Mouse (Mus musculus) kidney, adult 18-20 months (tissue): Measurements from ENCODE around the gene Stk4.

Experiments
- DNase-seq: peaks from one replicate; pipeline ENCODE4 v3.0.0; 2021

The Stk4 gene

DNA sequence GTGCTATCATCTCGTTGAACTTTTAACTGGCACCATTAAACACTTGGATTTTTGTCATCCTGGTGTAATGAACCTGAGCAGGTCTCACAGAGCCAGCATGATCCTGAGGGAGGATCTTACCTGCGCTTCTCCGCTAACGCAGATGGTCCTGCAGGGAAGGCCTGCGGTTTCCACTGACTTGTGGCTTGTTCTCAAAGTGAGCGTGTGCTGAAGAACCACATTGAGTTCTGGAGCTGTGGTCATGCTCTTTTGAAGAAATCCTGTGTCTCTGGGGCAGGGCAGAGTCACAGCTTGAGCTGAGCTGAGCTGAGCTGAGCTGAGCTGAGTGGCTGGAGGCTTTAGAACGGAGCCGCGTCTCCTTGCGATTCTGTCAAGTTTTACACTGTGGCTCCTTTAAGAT lies 11.5 kb downstream of the Stk4 start:
- DNase-seq = no peak

DNA sequence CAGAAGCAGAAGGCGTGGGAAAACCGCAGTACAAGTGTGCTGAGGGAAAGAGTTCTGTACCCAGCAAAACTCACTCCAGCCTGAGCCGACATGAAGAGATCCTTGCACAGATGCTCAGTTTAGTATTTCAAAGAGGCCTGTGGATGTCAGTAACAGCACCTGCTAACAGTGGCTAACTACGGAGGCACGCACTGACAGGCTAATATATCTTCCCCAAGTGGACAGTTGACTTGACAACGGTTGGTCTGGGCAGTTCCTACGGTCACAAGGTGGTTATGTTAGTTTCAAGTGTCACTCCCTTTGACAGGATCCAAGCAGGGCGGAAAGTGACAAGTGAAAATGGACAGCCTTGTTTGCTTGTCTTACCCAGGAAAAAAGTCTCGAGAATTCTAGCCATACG lies 12.1 kb downstream of the Stk4 start:
- no peak for DNase-seq

DNA sequence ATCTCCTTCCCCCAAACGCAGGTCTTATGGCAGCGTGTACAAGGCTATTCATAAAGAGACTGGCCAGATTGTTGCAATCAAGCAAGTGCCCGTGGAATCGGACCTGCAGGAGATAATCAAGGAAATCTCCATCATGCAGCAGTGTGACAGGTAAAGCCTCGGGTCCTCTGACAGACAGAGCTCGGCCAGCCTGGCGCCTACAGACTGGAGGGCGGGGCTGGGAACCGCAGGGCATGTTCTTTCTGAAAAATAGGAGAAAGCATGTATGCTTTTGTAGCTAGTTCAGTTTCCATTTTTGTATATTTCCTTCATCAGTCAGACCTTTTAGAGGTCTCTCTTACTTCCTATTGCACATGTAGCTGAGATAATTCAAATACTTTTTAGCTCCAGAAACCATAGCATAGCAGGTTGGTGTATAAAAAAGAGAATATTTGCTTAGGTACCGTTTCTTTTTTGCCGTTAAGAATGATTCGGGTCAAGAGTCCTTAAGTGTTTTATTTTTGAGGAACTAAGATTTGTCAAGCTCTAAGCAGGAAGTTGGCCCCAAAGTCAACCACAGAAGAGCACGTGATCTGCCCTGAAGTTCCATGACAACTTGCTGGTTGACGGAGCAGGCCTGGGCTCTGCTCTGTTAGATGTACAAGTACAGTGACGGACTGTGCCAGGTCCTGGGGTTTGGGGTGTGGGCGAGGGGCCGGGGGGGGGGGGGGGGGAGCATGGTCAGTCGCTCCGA lies 13.7 kb downstream of the Stk4 start:
- no peak for DNase-seq

DNA sequence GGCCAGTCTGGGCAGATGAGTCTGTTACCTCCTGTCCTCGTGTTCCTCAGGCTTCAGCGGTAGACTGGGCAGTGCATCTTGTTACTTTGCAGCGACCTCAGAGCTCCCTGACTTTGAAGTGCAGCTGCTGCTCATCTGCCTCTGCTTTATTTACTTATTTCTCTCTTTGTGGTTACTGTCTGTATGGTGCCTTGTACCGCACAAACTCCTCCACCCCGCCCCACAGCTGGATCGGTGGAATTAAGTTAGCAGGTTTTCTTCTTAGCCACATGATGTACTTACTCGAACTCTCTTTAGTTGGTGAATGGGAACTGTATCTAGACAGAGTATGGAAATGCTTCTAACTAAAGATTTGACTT lies 14.2 kb downstream of the Stk4 start:
- DNase-seq = no peak

DNA sequence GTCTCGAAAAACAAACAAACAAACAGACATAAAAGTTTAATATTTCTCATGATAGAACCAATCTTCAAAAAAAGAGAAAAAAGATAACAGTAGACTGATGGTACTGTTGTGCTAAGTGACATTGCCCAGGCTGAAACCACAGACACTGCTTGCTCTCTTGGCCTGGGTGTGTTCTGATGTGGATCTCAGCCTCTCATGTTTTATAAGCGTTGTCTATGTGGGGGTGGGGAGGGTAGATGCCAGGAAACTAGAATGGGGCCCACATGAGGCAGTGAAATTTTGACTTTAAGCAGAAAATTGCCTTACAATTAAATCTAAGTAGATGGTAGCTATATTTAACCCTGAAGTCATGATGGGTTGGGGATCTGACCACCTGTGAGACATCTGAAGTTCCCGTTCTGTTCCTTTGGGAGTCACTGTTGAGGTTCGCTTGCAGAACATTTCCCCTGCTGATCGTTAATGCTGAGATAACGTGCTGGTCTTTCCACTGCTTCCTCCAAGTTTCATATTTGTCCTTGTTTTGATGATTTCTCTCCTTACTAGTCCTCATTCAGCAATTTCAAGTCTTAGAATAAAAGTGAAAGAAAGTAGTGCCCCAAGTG lies 17.4 kb downstream of the Stk4 start:
- no peak for DNase-seq

DNA sequence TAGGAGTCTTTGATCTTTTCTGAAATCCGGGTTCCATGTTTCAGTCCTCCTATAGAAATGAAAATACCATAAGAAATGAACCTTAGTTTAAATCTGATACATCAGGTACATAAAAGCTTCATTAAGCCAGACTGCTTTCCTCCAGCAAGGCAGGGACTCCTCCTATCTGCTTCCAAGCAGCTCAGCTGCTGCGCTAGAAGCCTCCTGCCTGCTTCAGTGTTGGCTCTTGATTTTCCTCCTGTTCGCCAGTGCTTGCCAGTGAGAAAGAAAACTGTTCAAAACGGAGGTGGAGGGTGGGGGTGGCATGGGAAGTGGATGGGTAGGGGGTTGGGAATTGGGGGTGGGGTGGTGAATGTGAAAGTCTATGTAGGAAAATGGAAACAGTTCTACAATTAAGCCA lies 19.4 kb downstream of the Stk4 start:
- no peak for DNase-seq

DNA sequence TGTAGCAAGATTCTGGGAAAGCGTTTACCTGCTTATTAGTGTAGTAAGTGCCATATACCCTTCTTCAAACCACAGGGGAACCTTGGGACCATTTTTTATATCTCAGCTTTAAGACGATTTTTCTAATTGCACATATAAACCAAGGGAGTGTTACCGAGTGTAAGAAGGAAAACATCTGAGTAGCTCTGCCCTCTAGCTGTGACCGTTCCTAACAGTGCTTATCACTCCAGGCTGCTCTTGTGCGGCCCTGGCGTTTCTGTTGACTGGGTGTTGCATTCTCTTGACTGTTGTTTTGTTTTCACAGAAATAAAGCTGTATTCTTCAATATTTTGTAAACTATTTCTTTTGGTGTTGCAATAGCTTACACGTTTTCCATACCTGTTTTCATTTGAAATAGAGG lies 24.0 kb downstream of the Stk4 start:
- no peak for DNase-seq

DNA sequence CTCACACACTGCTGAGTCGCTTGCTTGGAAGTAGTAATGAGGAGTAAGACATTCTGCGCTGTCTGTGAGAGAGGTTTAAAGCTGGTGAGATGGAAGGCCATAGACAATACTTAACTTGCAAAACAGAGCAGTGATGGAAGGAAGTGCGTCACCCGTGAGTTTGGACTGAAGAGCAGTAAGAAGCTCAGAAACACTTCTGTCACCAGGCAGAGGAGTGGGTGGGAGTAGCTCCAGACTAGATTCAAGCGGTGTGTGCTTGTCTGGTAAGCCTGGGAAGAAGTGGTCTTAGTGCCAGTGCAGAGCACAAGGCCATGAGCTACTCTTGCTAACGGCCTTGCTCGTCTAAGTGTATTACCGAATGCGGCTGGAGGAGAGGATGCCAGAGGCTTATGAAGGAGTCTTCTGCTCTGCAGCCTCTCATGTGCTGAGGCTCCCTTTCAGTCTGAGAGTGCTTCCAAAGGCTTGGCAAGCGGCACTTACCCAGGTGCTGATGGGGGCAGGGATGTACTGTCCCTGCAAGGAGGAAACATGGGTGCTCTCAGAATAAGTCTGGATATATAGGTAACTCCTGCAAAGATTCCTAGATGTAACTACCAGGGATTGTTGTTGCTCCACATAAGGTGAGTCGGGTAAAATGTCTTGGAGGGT lies 28.6 kb downstream of the Stk4 start:
- DNase-seq = no peak

DNA sequence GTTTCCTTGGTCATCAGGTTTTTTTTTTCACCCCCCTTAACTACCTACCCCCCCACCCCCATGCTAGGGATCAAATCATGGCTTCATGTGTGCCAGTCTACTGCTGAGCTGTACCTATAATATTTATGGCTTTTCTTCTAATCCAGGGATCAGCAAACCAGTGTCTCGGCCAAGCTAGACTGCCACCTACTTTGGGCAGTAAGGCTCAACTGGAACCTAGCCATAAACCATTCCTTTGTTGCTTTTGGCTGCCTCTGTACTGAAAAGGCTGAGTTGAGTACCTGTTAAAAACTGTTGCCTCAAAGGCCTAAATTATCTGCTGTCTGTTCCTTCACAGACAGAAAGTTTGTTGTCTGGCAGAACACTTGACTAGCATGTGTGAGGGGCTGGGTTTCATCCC lies 31.8 kb downstream of the Stk4 start:
- DNase-seq = no peak

DNA sequence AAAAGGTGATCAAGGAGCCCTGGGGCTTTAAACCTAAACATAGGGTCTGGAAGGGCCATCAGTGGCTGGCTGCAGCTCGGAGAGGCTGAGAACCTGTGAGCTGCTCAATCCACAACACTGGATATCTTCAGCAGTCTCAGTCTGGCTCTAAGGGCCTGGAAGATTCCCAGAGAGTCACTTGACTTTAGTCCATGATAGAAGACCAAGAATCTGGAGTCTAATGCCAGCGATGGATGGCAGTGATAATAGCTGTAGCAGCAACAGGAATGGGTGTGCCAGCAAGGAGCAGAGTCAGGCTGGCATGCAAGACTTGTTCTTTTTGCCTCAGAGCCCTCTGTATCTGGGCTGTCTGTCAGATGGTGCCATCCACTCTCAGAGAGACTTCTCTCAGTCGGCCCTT lies 32.2 kb downstream of the Stk4 start:
- no peak for DNase-seq

DNA sequence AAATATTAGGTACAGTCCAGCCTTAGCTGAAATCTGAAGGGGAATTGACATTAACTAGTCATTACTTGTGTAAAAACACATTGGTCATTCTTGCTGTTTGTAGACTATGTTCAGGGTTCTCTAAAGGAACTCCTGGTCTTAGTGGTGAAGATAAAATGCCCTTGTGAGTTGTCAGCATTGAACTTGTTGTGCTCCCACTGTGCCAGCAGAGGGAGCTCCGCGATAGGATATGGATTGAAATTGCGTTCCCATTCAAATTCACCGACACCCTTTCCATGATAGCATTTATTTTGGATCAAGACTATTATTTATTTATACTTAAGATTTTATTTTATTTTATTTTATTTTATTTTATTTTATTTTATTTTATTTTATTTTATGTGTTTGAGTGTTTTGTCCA lies 33.4 kb downstream of the Stk4 start:
- DNase-seq = peak; percentile 64

DNA sequence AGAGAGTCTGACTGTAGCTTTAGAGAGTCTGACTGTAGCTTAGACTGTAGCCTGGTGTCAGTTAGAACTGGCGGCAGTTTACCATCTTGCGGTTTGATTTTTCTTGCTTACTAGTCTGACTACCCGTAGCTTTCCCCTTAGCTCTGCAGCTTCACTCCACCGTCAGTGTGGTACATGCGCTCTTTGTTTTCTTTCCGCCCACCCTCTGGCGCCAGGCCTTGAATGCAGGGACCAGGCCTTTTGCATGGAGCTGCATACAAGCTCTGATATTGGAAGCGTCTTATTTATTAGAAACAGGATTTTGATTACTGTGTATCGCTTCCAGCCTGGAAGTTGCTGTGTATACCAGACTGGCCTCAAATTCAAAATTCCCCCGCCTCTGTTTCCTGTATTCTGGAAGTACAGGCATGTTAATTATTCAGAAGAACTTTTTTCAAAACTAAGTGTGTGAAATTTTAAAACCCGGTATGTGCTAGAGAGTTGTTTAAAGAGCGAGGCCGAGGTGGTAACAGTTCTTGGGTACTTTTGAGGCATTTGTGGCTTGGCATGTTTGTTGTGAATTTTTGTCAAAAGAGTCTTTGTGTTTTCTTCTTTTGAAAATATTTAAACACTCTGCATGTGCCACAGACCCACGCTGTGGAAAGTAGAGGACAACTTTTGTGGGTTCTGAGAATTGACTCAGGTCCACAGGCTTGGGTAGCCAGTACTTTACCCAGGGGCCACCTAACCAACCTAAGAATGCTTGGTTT lies 36.3 kb downstream of the Stk4 start:
- DNase-seq = no peak

DNA sequence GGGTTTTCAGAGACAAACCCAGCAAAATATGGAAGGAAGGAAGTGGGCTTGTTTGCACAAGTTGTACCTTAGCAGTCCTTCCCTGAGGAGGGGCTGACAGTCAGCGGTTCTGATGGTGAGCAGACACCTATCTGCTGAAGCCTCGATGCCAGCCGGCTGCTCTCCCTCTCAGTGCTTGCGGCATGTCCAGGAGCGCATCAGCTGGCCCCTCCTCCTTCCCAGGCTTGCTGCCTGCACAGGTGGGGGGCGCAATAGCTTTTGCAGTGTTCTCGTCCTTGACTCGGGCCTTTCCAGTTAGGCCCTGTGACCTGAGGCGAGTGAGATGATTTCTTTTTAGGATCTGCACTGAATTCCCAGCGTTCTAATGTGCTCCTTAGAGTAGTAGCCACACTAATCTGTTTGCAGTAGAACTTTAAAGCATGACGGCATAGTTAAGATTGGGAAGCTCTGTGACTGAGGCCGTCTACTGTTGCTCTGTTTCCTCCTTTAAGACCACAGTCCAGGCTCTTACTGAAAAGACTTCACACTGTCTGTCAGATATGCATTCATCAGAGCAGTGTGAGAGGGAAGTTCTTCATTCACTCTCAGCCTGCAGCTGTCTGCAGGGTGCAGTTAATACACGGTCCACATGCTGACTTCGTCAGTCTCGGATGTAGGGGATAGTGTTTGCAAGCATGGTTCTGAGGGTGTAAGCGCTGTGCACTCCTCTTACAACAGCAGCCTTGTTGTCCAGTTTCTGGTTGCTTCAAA lies 37.2 kb downstream of the Stk4 start:
- no peak for DNase-seq

DNA sequence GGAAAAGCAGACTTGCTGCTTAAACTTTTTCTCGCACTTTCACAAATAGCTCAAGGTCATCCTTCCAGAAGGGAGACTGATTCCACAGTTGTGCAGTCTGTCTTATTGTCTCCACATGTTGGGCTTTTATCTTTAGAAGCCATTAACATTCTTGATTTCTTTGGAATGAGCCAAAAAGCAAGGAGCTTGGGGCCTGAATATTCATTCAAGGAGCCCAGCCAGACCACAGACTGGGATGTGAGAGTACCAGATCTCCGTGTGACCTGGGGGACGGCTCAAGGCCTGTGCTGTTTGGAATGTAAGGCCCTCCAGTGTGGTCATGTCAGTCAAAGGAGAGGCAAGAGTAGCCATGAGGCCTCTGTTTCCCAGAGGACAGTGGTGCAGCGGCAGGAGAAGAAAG lies 38.4 kb downstream of the Stk4 start:
- no peak for DNase-seq

DNA sequence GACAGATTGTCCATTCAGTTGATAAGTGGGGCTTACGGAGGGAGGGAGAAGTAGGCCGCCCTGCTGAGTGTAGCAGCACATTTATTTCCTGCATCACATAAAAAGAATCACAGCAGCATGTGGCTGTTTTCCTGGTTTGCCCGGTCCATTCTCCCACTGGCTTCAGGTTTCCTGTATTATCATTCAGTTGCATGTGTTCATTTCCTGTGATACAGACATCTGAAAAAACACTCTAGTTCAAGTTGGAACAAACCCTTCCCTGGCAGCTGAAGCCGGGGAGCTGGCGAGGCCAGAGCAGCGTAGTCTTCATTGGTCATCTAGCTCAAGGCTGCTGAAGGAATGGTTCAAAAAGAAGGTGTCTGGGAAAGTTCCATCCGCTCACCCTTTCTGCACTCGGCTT lies 41.4 kb downstream of the Stk4 start:
- no peak for DNase-seq

DNA sequence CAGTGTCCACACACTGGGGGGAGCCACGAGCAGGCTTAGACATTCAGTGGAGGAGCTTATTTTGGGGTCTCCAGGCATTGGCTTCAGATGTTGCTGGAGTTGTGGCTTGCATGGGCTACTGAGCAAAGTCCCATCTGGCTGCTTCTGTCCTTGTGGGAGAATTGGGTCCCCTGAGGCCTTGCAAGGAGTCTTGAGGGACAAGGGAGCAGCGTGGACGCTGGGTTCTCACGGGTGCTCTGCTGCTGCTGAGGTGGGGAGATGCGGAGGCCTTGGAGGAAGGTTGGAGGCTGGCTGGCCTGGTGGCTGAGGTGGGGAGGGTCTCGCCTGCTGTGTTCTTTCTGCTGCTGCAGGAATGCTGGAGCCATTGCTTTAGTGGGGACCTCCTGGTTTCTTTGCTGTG lies 43.9 kb downstream of the Stk4 start:
- no peak for DNase-seq

DNA sequence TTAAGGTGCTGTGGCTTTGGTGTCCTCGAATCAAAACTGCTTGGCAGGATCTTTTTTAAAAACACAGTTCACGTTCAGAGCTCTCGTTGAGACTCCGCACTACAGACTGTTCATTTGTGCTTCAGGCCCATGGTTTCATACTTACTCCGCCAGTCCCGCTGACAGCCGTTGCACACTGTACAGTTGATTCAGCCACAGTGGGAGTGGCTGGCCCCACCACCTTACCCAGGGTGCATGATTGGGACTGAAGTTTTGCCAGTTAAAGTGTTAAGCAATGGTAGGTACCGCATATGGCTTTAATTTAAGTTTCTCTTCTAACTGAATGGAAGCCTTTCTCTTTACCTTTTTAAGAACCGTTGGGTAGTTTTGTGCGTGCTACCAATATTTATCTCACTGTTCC lies 45.4 kb downstream of the Stk4 start:
- no peak for DNase-seq

DNA sequence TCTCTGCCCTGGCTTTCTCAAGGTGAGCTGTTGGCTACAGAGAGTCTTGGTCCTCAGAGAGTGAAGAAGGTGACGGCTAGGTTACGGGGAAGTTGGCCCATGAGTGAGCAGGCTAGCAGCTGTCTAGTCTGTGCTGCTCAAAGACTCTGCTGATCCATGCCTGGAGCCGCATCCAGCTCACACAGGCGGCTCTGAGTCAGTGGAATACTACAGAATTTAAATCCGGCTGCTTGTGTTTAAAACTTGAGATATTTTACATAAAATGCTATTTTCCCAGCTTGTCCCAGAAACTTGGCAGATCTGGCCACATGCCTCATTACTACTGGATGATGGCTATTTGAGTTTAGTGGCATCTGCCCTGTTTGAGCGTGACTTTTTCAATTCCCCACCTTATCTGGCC lies 49.4 kb downstream of the Stk4 start:
- DNase-seq = no peak

DNA sequence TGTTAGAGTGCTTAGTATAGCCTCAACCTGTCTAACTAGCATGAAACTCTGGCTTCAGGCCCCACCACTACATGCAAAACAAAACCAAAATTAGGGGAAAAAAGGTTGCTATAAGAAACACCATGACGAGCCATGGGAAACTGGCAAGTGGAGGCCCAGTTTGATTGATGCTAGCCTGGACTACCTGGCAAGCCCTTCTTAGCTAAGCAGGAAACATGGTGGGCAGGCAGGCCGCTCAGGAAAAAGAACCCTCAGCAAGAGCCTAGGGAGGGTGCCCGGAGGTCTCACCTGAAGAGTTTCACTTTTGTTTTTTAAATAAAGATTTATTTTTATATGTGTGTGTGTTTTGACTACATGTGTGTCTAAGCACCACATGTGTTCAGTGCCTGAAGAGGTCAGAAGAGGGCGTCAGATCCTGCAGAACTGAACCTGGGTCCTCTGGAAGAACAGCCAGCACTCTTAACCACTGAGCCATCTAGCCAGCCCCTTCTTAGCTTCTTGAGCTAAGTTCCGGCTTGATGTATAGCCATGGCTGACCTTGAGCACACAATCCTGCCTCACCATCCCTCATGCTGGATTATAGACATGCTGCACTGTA lies 53.1 kb downstream of the Stk4 start:
- DNase-seq = no peak

DNA sequence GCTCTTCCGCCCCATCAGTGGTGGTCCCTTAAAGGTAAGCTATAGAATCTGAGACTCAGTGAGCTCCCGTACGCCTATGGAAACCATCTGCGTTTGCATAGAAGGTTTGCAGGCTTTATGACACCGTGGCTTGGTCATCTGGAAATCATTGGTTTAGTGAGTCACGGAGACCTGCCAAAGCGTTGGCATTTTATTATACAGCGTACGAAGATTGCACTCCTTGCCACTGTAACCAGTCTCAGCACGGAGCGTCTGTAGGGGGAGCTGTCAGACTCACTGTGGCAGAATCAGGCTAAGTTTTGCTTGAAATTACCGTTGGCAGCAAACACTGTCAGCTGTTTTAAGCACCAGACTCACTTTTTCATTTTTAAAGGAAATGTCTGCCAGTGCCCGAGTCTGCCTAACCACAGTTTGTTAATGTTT lies 56.4 kb downstream of the Stk4 start:
- DNase-seq = peak; percentile 56

DNA sequence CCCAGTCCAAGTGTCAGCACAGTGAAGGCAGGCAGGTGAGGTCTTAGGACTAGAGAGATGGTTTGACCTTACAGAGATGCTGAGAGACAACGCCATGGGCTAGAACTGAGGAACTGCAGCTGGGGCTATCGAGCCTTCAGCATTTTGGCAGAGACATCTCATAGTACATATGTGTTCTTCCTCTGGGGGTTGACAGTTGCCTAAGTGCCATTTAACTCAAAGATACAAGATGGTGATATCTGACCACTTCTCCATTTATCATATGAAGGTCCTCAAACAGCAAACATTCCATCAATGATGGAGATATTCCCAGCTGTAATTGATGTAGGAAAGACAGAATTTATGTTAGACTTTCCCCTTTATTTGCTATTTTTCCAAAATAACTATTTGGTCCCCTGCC lies 57.2 kb downstream of the Stk4 start:
- no peak for DNase-seq

DNA sequence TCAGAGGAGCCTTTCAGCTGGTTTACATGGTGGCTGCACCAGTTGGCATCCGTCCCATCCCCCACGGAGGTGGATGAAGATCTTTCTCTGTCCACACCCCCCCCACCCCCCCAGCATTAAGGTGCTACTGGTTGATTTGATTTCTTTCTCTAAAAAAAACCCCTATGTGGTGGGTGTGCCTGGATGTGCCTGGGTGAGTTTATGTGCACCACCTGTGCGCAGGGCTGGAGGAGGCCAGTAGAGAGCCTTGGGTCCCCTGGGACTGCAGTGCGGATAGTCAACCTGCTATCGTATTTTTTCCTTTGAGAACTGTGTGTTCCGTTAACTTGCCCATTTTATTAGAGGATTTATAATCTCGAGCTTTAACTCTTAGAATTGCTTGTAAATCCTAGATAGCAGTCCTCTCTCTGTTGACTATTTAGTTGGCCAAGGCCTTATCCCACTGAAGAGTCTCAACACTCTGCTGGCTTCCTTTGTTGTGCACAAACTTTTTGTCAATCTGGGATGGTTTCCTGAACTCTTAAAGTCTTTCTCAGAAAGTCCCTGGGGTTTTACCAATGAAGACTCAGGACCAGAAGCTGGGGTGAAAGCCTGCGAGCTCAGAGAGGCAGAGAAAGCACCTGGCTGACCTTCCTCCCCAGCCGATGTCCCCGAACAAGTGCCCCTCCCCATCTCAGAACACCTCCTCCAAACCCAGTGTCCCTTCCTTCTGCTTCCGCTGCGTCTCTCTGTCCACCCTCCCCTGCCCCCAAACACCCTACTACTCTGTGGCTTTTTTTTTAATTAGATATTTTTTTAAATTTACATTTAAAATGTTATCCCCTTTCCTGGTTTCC lies 58.7 kb downstream of the Stk4 start:
- DNase-seq = no peak
